Mouse (Mus musculus) effector memory CD4-positive, alpha-beta T cell, adult 5 months (primary cell): ENCODE data around the gene Fbxw21. TPM values are rescaled to one million over a fixed set of nuclear protein-coding genes. Genes with fewer than 3 reads are reported as not detected.

Experiments
- polyA plus RNA-seq: library from polyadenylated mRNA; unstranded; fragments of 100-300 nt; shearing (Covaris generic); gene quantifications from one replicate; pipeline ENCODE4 v1.2.1, GENCODE M21; 2017

The Fbxw21 gene
- 0.49 TPM for polyA plus RNA-seq

DNA sequence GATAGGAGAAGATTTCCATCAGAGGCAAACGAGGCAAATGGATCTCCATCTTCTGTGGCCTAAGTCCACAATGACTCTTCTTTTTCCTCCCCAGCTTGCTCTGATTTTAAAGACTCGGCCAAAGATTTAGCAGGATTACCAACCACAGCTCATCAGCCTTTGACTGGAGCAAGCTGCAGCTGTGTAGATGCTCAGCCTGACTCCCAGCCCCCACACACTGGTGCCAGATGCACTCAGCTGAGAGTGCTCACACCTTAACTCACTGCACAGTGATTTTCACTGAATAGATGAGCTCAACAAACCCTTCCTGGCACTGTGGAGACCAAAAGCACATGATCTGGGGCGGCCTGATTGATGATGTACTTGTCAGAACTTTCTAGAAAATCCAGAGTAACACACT is at the start of gene Fbxw21:
TSS of gene Fbxw21 (minus strand) at position 101 of the 400 bp plus-strand sequence.

GRCm38 (mm10) chr9:109195875-109196274 is 34.0 kb upstream of the Fbxw21 start, which contains the start of gene Fbxw13:
Fbxw13 (minus strand) TSS chr9:109195975.

DNA sequence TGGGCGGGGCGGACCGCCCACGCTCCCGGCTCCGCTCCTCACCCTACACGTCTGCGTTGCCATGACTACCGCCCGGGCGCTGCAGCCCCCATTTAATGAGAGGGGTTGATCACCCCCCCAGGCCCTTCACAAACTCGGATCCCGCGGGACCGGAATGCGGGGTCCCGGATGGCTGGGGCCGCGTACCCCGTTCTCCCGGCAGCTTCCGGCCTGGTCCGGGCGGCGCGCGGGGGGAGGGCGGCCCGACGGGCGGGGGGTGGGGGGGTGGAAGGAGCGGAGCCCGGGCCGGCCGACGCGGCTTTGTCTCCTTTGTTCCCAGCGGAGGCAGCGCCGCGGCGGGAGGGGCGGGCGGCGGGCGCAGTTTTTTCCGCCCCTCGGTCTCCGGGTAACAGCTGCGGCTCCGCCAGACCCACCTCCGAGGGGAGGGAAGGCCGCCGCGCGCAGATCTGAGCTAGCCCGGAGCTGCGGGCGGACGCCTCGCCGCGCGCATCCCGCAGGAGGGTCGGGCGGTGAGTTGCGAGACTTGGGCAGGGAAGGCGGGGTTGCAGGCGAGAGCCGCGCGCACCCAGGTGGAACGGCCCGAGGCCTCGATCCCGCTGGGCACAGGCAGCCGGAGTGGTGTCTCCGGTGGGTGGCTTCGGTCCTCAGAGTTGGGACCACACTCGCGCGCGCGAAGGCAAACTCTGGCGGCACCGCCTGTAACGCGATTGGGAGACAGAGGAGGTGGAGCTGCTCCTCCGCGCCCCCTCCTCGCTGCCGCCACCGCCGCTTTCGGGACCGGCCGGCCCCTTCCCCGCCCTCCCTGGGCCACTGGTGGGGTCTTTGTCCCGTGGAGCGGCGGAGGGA is 66.5 kb downstream of the Fbxw21 start, which contains the start of gene Plxnb1:
TSS of gene Plxnb1 (plus strand) at position 253 of the 846 bp plus-strand sequence.

Other genes with a start within 250 kb of the Fbxw21 start
- gene Tmem89, start 247.4 kb downstream of the Fbxw21 start, polyA plus RNA-seq = not detected
- 210 TPM for gene Uqcrc1, start 225.4 kb downstream of the Fbxw21 start, polyA plus RNA-seq
- gene Col7a1, start 208.5 kb downstream of the Fbxw21 start, polyA plus RNA-seq = not detected
- gene Ucn2, start 176.0 kb downstream of the Fbxw21 start, polyA plus RNA-seq = not detected
- gene Pfkfb4, start 170.3 kb downstream of the Fbxw21 start, polyA plus RNA-seq = 6.3 TPM
- gene Shisa5, start 123.5 kb downstream of the Fbxw21 start, polyA plus RNA-seq = 2,686 TPM
- 73.3 TPM for gene Trex1, start 102.3 kb downstream of the Fbxw21 start, polyA plus RNA-seq
- gene Atrip, start 87.9 kb downstream of the Fbxw21 start, polyA plus RNA-seq = 16.1 TPM
- gene Ccdc51, start 79.5 kb downstream of the Fbxw21 start, polyA plus RNA-seq = 6.9 TPM
- gene Tma7, start 79.5 kb downstream of the Fbxw21 start, polyA plus RNA-seq = 417 TPM
- gene Plxnb1, start 66.7 kb downstream of the Fbxw21 start, polyA plus RNA-seq = 1.7 TPM
- gene Fbxw13, start 33.9 kb upstream of the Fbxw21 start, polyA plus RNA-seq = not detected
- not detected for gene Fbxw20, start 72.7 kb upstream of the Fbxw21 start, polyA plus RNA-seq
- gene Fbxw14, start 125.6 kb upstream of the Fbxw21 start, polyA plus RNA-seq = not detected
- not detected for gene Fbxw28, start 177.6 kb upstream of the Fbxw21 start, polyA plus RNA-seq
- gene Fbxw22, start 242.3 kb upstream of the Fbxw21 start, polyA plus RNA-seq = not detected